Mouse (Mus musculus) frontal cortex, postnatal 14 days (tissue): ENCODE measurements around the gene Foxs1.

Source experiments
- DNase-seq, 2 experiments: peaks; one replicate each; pipeline ENCODE4 v3.0.0; 2022; ENCODE audit warnings: low spot score in 2 of 2

The Foxs1 gene

DNA sequence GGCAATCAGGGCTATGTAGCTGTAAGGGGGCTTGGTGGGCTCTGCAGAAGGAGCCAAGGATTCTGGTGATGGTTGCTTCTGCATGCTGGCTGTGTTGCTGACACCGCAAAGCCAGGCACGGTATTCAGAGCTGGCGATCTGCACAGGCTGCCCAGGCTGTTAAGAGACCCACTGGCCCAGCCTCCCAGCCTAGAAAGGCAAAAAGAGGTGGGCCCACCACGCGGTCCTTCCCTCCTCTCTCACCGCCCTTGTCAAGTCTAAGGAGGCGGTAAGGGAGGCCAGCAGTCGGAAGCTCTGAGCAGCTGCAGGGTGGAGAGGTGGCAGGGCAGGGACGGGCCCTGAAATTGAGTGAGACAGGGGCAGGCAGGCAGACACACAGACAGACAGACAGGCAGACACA, at the start of gene Foxs1:
TSS of gene Foxs1 (minus strand) at position 161 of the 400 bp plus-strand sequence.
- no peak for DNase-seq

DNA sequence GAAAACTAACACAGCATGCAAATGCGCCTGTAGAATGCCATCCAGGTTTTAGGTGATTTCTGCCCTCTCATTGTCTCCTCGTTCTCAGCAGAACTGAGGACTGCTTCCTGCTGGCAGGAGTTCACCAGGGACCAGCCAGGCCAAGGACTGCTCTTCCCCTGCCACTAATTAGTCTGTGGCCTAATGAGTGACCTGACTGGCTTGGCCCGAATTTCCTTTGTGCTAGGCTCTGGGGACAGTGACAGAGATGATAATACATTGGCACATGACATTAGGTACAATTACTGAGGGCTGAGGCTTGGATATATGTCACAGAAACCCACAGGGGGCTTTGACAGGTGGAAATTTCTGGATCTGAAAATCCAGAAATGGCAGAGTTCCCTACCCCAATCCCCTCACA, 44.0 kb upstream of the Foxs1 start:
- DNase-seq, result no peak

DNA sequence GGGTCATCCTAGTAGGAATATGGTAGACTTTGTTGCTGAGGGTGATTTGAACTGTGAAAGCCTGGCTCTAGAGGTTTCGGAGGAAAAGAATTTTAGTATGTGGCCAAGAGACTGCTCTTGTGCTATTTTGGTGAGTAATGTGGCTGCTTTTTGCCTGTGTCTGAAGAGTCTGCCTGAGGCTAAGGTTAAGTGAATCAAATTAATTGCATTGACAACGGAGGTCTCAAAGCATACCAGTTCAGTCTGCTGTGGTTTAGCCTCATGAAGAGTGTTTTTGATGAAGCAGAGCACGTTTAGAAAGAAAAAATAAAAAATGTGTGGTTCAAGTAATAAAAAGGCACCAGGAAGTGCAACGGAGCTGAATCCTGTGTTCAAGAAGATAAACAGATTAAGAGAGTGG, 32.5 kb upstream of the Foxs1 start:
- no peak for DNase-seq

DNA sequence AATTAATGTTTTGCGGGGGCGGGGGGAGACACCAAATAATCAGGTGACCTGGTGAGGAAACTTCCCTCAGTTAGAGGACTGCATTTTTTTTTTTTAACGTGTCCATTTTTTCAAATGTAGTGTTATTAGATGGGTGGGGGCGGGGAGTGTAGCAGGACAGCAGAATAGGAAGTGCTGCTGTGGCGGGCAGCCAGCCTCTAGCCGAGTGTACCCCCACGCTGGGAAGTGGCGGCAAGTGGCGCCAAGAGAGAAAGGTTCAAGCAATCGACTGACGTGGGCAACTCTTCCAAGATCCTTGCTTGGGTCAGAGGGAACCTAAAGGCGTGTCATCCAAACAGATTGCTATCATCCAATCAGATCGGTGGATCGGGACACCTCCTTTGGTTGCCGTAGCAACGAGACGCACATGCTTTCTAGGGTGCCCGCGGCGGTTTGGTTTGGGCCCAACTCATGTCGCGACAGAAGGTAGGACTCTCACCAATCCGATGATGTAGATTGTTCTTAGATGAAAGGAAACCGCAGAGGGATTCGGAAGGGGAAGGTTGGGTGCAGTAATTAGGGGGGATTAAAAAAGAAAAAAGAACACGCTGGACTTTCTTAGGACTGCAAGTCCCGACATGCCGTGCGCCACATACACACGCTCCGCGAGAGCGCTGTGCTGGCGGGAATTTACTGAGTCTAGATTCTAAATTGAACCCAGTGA, 29.2 kb upstream of the Foxs1 start, which contains the start of gene Ttll9:
TSS of gene Ttll9 (plus strand) at position 395 of the 703 bp plus-strand sequence.
- DNase-seq, result peak; percentile 74 to 75

DNA sequence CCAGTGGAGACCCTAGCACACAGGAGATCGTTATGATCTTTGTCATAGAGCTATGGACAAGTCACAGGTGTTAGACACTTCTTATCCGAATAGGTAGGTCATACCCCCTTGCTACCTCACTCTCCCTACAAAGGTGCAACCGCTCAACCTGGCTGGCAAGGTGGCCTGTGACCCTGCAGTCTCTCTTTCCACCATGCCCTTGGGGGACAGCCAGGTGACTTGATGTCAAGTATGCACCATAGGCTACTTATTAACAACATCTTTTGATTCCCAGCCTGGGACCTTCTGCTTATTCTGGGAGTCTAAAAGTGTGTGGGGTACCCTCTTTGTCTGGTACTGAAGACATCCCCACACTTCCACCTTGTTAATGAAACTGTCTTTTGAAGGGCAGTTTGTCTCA, 25.1 kb upstream of the Foxs1 start:
- no peak for DNase-seq

DNA sequence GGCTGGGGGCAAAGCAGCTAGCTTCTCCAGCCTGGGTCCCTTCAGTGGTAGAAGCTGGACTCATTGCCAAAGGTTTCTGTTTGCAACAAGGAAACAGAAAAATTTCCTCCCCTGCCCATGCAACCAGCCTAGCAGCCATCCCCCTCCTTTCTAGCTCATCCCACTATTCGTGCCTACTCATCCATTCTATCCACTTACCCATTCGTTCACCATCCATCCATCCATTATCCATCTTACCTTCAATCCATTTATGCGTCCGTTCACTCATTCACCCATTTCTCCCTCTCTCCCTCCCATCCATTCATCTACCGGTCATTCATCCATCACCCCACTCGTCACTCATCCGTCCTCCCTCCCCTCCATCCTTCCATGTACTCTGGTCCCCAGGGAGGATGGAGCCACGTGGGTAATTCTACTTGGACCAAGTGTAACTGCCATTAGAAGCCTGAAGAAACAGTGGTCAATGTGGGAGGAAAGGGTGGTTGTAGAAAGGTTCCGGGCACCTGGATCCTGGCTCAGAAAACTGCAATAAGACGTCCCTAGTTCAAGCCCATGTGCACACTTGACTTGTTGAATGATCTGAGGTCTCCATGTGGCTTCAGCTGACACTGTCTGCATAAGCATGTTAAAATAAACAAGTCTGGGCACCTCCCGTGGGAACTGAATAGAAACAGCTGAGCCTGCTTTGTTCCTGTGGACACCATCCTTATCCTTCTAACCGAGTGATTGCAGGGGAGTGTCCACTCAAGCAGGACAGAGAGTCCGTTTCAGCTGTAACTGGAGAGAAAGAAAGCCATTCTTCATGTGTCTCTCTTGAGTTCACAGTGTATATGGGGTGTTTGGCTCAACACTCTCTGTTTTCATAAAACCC, 19.1 kb upstream of the Foxs1 start:
- DNase-seq, result no peak

DNA sequence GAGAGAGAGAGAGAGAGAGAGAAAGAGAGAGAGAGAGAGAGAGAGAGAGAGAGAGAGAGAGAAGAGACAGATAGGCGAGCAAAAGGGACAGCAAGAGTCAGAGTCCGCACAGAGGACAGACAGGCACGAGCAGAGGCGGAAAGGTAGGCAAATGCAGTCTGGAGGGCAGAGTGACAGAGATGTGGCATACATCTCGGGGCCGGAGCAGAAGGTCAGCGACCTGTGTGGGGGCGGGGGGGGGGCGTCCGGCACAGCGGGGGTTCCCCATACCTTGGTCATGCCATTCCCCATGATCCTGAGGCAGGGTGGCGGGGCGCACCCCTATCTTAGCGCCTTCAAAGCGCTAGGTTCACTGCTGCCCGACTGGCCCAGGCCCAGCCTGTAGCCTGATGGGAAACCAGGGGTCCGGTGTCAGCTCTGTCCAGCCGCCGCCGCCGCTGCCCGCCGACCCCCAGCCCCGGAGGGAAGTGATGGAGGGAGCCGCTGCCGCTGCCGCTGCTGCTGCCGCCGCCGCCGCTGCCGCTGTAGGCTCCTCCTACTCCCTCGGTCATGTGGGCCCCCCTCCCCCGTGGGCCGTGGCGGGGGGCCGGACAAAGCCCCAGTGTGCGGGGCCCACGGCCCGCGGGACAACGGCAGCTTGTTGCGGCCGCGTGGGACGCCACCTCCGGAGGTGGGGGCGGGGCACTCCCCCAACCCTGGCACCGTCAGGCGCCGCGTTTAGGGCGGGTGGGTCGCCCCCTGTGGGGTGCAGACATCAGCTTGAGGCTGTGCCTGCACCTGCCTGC, 18.2 kb upstream of the Foxs1 start, which contains the start of gene Dusp15:
TSS of gene Dusp15 (minus strand) at position 634 of the 785 bp plus-strand sequence.
- peak in 1 of 2 experiments; percentile 45 for DNase-seq

DNA sequence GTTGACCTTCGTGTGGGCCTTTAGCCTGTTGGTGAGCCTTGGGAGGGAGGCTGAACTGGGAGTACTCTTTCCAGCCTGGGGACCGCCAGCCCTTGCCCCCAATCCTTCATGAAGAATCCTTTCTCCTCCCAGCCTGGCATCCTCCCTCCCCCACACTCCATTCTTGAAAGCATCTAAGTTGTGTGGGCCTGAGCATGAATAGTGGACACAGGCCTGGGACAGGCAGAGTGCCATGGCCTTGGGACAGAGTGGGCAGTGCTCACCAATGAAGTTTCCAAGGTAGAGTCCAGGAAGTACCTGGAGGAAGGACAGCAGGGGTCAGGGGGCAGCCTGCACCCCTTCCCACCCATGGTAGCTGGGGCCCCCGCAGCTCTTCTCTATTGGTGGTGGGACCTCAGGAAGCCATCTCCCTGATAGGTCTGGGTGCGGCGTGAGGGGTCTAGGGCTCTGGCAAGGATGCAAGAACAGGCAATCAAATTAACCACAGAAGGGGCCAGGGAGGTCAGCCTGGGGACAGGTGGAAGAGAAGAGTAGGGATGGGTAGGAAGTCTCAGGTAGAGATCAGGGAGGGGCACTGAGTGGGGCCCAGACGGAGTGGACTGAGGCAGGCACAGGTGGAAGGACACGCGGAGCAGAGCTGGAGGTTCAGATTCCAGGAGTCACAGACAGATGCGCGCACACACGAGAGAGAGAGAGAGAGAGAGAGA, 17.5 kb upstream of the Foxs1 start:
- no peak for DNase-seq

DNA sequence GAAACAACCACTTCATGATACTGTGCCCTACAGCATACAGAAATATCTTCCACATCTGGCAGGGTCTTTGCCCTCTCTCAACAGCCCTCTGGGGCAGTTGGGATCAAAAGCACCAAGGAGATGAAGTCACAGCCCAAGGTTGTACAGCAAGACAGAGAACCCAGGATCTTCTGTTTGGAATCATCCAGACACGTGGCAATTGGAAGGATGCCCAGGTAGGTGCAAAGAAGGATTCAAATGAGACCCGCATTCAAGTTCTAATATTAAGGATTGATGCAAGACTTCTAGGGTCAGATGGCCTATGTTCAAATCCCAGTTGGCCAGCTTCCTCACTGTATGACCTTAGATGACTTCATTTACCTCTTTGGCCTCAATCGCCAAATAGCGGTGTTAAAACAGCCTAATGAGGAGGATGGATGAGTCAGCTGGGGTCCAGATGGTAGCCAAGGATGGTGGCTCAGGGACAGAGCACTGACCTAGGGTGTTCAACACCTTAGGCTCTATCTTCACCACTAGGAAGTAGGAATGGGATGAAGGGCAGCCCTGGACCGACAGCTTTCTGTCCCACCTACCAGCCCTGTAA, 15.5 kb upstream of the Foxs1 start:
- DNase-seq, result no peak

DNA sequence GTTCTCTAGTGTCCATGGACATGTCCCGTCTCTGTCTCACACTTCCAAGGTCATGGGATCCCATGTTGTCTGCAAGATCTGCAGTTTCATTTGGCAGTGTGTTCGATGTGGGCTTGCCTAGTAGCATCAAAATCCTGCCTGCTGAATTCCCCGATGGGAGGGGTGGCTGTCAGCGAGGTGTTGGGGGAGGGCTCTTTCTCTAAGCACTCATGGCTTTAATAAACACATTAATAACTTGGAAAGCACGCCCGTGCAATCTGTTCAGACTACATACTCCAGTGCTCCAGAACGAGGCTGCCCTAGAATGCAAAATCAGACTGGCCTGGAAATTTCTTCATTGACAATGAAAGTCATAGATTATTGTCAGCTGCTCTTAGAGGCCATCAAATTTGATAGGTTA, 14.1 kb upstream of the Foxs1 start:
- no peak for DNase-seq

DNA sequence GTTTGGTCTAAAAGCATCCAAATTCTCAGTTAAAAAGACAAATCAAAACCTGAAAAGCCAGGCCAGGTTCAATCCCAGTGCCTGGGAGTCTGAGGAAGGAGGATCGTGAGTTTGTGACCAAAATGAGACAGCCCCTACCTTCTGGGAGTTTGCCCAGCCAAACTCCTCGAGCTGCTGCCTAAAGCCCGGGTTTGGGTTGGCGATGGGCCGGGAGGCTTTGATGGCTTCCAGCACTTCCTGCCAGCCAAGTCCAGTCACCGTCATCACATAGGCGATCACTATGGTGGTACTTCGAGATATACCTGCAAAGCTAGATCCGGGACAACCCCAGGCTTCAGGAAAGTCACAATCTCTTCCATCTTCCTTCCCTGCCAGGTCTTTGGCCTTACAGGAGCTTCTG, 11.0 kb upstream of the Foxs1 start:
- DNase-seq, result no peak

DNA sequence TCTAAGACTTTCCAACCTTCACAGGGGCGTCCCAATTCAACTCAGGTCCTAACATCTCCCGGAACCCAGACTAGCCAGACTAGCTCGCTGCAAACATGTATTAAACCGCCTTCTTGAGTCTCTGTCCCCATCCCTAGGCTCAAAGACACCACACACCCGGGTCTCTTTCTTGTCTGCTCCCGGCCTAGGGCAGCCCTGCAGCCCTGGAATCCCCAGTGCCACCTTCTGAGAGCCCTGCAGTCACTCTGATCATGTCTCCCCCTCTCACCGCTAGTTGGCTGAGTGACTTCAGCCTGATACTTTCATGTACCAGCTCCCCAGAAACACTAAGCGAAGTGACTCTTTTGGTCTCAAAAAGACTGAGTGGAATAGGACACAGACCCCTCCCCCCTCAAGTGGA, 10.6 kb upstream of the Foxs1 start:
- no peak for DNase-seq

DNA sequence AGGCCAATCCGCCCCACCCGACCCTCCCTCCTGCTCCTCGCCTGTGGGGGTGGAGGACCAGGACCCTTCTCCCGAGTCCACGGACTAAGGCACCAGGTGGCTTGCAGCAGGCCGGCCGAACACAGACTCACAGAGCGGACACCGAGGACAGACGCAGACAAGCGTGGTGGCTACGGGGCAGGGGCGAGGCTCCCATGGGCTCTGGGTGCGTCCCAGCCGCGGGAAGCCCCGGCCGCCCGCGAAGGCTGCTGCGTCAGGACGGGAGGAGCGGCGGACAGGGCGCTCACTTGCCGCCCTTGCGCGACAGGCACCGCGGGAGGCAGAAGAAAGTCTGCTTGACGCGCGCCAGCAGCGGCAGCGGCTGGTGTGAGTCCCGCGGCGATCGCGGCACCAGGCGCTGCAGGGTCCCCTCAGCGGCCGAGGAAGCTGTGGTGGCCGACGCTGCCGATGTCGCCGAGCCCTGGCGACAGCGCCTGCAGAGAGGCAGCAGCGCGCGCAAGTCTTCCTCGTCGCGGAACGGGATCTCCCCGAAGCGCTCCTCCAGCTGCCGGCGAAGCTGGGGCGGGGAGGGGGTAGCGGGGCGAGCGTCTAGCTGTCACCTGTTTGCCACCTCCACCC, 10.0 kb upstream of the Foxs1 start:
- DNase-seq, result no peak

DNA sequence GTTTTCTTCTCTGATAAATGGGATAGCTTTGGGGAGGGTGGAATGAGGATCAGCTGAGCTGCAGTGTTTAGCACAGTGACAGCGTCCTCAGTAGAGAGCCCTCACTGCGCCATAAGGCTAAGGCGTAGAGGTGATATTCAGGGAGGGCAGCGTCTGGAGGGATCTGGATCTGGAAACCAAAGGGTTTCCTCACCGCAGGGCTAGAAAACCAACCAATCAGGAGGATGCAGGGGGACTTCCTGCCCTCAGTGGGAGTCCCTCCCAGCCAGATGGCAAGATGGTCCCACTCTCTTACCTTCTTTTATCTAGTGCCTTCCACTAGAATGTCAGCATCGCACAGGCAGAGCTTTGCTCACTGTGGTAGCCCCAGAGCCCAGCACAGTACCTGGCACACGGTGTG, 8.8 kb upstream of the Foxs1 start:
- DNase-seq, result no peak

DNA sequence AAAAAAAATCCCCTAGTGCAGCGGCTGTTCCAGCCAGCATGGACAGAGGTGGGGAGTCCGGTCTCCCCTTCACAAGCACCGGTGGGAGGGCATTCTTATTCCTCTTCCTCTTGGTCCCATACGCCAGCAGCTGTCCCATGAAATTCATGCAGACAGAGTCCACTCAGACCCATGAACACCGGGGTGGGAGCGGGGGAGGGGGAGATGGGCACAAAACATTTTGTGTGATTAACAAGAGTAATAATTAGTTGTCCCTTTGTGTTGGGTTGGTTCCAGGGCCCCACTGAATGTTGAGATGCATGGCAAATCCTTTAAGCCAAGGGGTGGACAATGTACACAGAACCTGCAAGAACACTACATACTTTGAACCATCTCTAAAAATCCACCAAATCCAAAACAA, 8.1 kb upstream of the Foxs1 start:
- no peak for DNase-seq

DNA sequence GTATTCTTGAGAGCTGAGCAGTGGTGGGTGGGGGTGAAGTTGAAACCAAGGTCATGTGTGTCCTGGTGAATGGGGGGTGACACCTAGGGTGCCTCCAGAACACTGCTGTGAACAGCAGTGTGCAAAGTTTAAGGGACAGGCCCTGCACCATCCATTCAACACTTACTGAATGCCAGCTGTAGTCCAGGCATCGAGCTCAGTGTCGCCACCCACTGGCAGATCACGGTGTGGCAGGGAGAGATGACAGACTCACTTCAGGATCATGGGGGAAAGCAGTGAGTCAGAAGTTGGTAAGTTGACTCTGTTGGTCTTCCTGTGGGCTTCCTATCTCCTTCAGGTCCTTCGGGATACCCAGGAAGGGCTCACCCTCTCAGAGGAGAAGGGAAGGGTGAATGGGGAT, 6.8 kb upstream of the Foxs1 start:
- DNase-seq, result no peak

DNA sequence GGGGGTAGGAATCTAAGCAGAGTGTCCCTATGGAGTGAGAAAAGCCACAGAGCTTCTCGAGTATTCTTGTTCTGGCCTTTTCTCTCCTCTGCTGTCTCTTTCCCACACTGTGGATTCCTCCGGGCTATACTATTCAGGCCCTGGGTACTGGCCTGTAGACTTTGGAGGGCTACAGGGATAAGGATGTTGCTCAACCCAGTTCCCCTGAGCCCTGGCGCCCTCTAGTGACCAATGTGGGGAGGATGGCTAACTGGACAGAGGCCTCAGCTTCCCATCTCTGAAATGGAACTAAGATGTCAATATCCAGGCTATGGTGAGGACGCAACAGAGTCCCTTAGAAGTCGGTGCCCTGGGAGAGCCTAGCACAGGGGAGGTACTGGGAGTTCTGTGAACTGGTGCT, 606 bp upstream of the Foxs1 start:
- no peak for DNase-seq

DNA sequence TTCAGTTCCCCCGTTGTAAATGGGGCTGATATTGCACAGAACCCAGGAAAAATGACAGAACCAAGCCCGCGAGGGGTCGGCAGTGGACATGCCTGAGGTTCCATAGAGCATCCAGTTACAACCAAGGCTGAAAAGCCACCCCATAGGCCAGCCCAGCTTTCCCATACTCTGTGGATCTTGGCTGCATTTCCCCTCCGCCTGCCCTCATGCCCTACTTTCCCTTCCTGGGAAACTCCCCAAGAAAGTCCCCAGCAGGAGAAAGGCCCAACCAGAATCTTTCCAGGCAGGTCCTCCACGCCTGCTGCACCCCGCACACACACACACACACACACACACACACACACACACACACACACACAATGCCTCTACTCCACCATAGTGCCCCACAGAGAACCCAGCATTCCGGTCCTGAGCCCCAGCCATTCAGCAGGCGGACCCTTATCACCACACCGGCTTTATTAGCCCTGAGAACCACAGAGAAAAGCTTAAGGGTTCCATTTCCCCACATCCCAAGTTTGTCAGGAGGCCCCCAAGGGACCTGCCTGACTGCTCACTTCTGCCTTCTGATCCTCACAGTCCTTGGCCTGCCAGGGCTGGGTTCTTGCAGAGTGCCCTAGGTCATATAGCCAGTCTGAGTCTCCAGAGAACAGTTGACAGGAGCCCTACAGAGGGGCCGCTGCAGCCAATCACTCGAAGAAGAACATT, 1.4 kb downstream of the Foxs1 start:
- no peak for DNase-seq

DNA sequence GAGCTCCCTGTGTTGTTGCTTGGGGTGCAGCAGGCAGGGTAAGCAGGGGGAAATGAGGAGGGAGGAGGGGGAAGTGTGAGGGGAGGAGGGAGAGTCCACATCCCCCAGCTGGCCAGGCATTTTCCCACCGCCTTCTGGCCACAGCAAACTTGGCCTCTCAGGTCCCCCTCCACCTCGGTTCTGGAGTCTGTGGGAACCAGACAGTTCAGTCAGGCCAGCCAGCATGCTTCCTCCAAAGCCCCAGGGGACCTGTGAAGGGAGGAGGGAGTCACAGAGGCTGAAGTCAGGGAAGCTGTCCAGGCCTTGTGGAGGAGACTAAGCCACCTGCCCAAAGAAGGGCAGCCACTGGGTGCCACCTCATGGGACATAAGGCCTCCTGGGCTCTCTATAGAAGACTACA, 2.7 kb downstream of the Foxs1 start:
- no peak for DNase-seq

DNA sequence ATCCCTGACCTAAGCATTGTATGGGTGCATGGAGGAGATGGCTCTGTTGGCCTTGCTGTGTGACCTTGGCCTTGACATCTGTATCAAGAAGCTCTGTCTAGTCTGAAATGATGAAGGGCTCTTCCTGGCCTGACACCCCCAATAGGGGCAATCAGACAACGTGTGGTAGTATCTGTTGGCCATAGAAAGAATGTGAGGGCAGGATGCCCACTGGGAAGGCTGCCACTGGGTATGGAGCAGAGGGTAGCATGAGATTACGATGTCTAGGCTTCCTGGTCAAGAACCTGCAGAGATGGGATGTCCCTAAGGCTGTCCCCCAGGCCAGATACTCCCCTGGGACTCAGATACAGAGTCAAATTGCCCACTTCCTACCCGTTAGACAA, 4.0 kb downstream of the Foxs1 start:
- no peak for DNase-seq
